Mouse (Mus musculus) C2C12 (cell line): ENCODE data around the gene Arid3b.

Experiments used
- CEBPB ChIP-seq: IDR thresholded peaks from one replicate; pipeline ENCODE4 v1.6.1; 2011; ENCODE audit warnings: low read depth, mild to moderate bottlenecking, control low read depth, moderate library complexity
- CTCF ChIP-seq: IDR thresholded peaks from one replicate; pipeline ENCODE4 v1.5.1; 2011; ENCODE audit not compliant: control insufficient read depth, insufficient read depth, insufficient read length
- MAX ChIP-seq: IDR thresholded peaks from one replicate; pipeline ENCODE4 v1.6.1; 2011; ENCODE audit warnings: mild to moderate bottlenecking, control low read depth
- MYOD1 ChIP-seq: IDR thresholded peaks from one replicate; pipeline ENCODE4 v1.6.1; 2011; ENCODE audit warnings: low read depth; ENCODE audit not compliant: control insufficient read depth, insufficient read length
- MYOG ChIP-seq: IDR thresholded peaks from one replicate; pipeline ENCODE4 v1.6.1; 2011; ENCODE audit not compliant: control insufficient read depth, insufficient read length; ENCODE audit errors: extremely low read depth
- USF1 ChIP-seq: IDR thresholded peaks from one replicate; pipeline ENCODE4 v1.6.1; 2011; ENCODE audit warnings: low read depth, mild to moderate bottlenecking, control low read depth, moderate library complexity

DNA sequence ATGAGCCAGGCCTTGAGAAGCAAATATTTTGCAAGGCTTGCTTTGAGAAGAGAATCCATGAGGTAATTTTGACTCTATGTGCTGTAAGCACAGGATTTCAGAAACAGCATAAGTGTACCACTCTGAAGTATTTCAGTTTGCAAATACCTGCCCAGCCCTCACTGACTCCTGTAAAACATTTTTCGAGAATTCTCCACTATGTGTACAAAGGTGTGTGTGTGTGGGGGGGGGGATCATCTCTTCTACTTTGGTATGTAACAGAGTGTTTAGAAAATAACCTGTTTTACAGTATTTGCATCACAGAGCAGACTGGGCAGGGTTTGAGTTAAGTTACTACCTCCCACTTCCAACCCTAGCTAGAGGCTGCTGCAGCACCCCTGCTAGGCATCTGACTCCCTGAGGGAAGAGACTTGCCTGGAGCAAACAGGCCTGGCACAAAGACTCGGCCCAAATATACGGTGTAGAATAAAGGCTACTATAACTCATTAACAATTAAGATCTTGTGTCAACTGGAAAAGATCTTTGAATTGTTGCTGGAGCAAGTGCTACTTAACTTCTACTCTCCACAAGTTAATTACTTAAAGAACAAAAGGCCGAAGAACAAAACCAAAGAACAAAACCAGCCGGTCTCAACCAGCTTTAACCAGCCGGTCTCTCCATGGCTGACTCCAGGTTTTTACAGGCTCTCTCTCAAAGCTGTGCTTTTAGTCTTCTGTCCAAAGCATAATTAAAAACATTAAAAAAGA lies 6.6 kb downstream of the Arid3b start:
- TF ChIP-seq CTCF: no peak
- no peak for TF ChIP-seq MAX
- no peak for TF ChIP-seq USF1
- TF ChIP-seq CEBPB: no peak
- TF ChIP-seq MYOG: no peak
- TF ChIP-seq MYOD1: no peak
